Mouse (Mus musculus) 416B (cell line): ENCODE data around the gene Stx4a.
"Not testable (repeated sequence)": the region's sequence is repeated elsewhere in the genome, so short reads cannot be mapped to it uniquely, and the experiment has no call there.

Experiments used
- DNase-seq: peaks from one replicate; pipeline ENCODE4 v3.0.0; 2011; ENCODE audit warnings: low read depth

The Stx4a gene

DNA sequence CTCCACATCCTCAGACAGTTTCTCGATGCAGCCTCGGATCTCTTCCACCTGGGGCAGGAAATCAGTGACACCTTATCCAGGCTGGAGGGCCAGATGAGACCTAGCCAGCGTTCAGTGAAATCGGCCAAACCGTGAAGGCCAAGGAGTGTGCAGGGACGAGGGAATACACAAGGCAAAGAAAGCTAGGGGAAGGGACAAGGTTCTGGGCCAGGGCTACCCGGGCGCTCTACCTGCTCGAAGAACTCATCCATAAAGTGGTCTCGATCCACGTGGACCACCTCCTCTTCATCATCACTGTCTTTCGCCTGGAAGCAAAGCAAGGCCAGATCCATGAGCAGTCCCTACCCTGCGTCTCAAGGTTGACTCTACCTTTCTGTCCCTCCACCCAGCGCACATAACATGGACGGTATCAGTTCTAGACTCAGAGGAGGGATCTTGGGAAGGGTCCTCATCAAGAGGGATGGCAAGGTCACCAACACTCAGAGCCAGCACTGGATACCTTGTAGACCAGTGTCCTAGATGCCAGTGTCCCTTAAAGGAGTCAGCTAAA, 8.9 kb upstream of the Stx4a start:
- DNase-seq = no peak

- DNase-seq = peak; percentile 80
Observed at GRCm38 (mm10) chr7:127815954-127816821, 7.9 kb upstream of the Stx4a start.

- DNase-seq = no peak
Observed at GRCm38 (mm10) chr7:127817053-127817452, 7.0 kb upstream of the Stx4a start.

- no peak for DNase-seq
Observed at GRCm38 (mm10) chr7:127817776-127818175, 6.3 kb upstream of the Stx4a start.

DNA sequence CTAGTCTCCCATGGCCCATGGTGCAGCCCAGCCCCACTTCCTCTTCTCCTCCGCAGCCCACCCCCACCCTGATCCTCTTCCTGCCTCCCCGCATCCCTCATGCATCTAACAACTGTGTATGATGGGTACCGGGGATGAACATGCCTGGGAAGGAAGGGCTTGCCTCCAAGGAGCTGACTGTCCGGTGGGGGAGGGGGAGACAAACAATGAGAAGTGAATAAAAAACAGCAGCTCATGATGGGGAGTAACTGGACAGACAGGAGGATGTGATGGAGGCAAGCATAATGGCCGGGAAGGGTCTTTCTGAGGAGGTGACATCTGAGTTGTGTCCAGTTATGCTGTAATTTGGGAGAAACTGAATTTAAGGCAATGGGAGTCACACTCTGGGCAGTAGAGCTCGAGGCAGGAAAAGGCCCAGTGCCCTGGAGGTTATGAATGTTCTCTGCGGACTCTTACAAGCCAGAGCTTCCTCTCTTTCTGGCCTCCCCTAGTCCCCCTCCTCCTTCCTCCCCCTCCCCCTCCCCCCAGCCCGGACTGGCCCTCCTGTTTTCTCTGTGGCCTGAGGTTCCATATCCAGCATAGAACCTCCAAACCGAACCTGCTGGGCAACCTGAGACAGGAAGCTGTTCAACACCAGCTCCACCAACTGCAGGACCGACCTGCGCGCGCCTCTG, 3.1 kb upstream of the Stx4a start:
- peak; percentile 50 for DNase-seq

DNA sequence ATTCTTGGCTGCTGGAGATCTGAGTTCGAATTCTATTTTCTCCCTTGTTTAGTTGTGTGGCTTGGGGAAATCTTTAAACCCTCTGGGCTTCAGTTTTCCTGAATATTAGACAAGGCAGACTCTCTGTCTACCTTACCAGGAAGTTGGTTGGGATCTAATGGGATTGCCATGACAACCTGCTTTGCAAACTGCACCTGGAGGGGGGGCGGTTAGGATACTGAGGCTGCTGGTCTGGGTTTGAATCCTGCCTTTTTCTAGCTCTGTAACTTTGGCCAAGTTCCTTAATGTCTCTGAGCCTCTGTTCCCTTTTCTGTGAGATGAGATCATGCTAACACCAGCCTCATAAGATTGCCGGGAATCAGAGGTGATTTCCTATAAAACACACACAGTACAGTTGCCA, 1.6 kb upstream of the Stx4a start:
- no peak for DNase-seq

DNA sequence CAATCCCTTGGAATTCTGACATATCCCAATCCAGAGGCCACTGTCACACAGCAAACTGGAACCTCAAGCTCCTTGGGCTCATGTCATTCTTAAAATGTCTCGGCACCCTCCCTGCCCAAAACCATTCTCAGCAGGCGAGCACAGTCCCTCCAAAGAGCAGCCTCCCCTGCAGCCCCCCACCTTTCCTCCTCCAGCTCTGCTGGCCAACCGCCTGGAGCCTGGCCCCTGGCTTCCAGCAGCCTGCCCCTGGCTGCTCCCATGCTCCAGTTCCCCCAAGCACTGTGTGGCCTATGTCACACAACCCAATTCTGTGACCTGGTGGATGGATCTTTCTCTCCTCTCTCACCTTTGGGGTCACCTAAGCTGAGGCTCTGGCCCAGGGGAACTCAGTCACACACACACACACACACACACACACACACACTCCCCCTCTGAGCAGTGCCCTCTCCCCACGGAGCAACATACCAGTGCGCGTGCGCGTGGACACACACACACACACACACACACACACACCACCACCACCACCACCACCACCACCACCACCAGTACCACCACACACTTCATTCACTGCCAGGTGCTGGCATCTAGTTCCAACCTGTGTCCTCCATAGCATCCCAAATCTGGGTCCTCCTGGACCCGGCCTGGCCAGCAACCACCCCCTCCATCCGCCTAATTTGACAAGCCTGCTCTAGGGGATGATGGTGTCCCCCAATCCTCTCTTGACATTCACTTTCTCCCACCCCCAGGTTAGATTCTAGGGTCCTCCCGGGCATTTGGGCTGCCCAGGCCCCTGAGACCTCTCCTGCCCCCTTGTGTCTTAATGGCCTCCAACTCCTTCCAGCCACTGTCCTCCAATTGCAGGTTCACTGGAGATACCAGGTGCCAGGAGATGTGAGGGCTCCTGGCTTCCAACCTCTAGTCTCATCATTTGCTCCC, 590 bp upstream of the Stx4a start:
- no peak for DNase-seq

DNA sequence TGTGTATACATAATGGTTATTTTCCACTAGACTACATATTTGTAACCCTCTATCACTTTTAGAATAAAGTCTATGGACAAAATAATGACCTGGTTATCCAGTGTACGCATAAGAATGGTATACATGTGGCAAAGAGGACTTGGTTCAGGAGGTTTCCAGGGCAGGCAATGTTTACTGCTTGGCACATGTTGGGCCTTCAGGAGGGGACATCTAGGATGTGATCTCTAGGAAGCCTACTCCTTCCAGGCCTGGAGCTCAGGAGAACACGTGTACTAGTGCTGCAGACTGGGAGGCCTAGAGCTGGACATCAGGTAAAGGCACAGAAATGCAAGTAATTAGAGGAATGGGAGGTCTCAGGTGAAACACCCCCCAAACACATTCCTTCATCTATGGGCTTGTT, 11.5 kb downstream of the Stx4a start:
- DNase-seq = no peak

DNA sequence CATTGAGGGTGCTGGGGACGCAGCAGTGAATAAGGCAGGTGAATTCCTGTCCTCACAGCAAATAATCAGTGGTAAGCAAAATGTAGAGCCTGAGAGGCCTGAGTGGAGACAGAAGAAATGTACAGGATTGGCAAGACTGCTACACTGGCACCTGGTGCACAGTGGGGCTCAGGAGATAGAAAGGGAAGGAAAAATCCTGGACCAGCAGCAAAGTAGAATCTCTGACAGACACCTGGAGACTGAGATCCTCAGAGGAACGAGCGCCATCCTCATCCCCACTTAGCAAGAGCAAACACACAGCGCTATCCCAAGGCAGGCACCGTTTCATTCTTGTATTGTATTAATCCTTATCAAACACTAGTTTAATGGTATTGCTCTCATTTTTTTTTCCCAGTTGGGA, 13.4 kb downstream of the Stx4a start:
- DNase-seq = no peak

DNA sequence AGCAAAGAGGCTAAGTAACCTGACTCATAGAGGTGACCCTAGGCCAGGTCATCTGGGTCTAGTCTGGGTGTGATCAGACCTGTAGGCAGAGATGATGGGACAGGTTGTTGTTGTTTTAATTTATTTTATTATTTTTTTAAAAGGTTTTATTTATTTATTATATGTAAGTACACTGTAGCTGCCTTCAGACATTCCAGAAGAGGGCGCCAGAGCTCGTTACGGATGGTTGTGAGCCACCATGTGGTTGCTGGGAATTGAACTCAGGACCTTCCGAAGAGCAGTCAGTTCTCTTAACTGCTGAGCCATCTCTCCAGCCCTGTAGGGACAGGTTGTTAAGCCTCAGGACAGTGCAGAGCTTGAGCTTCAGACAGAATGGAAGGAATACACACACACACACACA, 13.8 kb downstream of the Stx4a start:
- not testable (repeated sequence) for DNase-seq

GRCm38 (mm10) chr7:127840031-127840430, 15.9 kb downstream of the Stx4a start:
- DNase-seq = peak; percentile 24

- peak; percentile 81 for DNase-seq
Observed at GRCm38 (mm10) chr7:127840886-127841285, 16.8 kb downstream of the Stx4a start.

DNA sequence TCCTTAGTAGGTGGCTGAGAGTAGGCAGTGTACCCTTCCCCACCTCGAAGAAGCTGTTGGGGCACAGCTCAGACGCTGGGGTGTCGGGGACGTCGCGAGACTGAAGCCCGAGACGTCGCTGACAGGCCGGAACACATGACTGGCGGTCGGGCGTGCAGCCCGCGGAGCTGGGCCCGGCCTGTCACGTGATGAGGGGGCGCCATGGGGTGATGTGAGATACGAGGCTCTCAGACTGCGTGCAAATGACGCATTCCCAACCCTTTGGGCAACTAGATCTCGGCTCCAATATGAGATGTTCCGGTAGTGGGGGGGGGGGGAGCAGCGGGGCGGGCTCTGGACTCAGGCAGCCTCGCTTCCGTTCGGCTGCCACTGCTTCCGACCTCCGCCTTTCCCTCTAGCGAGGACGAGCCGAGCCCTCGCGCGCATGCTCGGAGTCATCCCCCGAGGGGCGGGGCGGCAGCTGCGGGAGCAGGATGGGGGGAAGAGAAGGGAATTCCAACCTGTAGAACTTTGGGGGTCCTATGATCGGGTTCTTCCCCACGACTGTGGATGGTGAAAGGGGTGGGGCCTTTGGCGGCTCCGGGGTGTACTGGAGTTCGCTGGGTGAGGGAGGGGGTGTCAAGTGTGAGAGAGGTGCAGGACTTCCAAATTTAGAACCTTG, 17.4 kb downstream of the Stx4a start:
- DNase-seq = peak; percentile 99

DNA sequence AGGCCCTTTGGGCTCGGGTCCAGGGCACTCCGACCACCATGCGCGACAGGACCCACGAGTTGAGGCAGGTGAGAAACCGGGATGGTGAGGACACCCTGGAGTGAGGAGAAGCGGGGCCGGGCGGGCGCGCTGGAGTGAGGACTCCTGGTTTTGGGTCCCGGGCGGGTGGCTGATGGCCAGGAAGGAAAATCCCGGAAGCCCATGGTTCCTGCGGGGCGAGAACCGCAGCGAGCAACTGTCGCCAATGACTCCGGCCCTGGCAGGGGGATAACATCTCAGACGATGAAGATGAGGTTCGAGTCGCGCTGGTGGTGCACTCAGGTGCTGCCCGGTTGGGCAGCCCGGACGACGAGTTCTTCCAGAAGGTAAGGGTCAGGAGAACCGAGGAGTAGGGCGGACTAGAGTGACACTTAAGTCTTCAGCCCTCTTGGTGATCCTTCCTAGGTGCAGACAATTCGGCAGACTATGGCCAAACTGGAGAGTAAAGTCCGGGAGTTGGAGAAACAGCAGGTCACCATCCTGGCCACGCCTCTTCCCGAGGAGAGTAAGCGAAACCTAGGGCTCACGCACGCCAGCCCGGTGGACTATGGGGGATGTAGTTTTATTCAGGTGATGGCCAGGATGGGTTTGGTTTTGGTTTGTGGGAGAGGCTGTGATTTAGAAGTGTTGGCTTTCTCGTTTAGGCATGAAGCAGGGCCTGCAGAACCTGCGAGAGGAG, 18.1 kb downstream of the Stx4a start:
- peak; percentile 86 for DNase-seq

DNA sequence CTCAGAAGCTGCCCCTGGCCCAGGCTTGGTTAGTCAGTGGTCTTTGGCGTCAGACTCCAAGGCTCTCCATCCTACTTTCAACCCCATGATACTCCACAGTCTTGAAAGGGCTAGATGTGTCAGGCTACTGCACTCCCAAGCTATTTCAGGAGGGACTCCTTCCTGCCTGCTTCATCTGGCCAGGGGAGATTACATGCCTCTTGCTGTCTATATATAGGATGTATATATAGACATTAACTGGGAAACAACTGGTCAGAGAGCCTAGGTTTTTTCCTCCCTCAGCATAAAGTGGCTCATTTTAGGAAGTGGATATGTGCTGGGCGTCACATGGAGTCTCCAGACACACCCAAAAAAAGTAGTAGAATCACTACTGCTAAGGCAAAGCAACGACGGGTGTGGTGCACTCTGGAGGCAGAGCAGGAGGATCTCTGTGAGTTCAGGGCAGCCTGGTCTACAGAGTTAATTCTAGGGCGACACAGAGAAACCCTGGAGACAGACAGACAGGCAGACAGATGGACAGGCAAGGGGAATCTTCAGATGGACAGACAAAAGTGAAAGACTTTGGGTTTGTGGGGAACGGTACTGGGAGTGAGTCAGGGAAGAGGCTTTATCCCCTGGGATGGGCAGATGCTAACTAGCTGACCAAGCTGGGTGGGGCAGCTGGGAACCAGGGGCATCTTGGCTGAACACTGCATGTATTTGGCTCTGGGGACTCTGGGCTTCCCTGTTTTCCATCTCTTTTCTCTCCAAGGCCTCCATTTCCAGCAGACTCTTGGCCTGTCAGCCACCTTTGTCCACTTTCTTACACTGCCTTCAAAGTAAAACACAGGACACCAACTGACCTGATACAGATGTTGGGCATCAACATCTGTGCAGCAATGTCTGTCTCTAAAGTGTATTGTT, 26.1 kb downstream of the Stx4a start:
- no peak for DNase-seq

DNA sequence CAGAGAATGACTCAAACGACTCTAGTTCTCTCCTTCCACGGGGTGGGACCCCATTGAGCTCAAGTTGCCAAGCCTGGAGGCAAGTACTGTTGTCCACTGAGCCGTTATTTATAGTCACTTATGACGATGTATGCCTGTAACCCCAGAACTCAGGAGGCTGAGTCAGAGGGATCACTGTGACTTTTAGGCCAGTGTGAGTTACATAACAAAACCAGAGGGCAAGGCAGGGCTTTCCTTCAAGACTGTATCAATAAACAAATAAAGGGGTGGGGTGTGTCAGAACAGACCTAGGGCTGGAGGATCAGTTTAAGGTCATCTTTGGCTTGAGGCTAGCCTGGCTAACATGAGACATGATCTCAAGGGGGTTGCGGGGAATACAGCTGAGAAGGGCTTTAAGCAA, 26.8 kb downstream of the Stx4a start:
- peak; percentile 54 for DNase-seq

DNA sequence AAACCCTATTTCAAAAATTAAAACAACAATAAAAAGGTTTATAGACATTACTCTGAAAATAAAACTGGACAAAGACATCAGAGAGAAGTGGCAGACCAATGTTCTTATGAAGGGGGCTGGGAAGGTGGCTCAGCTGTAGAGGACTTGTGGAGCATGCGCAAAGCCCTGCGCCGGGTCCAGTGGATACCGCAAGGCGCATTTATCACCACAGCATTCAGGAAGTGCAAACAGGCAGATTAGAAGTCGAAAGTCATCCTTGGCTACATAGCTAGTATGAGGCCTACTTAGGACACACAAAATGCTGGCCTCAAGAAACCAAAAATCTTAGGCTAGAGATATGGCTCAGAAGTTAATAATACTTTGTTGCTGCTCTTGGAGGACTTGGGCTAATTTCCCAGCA, 34.2 kb downstream of the Stx4a start:
- DNase-seq = peak; percentile 53

GRCm38 (mm10) chr7:127866434-127866833, 42.3 kb downstream of the Stx4a start:
- DNase-seq = no peak

- DNase-seq = no peak
Observed at GRCm38 (mm10) chr7:127867641-127868040, 43.5 kb downstream of the Stx4a start.
